Mouse (Mus musculus): ENCODE data around the gene Map9.
"Not testable (repeated sequence)": the region's sequence is repeated elsewhere in the genome, so short reads cannot be mapped to it uniquely, and the experiment has no call there.

Map9 gene

GRCm38 (mm10) chr3:82357797-82358524, at the start of gene Map9:
TSS of gene Map9 (plus strand) at chr3:82358044.
- peak; percentile 85 for DNase-seq (ENCODE audit: low read depth, low spot score)

GRCm38 (mm10) chr3:82315728-82316127, 42.1 kb upstream of the Map9 start:
- DNase-seq (ENCODE audit: low read depth, low spot score): no peak

- DNase-seq (ENCODE audit: low read depth, low spot score): not testable (repeated sequence)
Measured at GRCm38 (mm10) chr3:82326736-82327135, 31.1 kb upstream of the Map9 start.

GRCm38 (mm10) chr3:82332067-82332466, 25.8 kb upstream of the Map9 start:
- DNase-seq (ENCODE audit: low read depth, low spot score): no peak

- no peak for DNase-seq (ENCODE audit: low read depth, low spot score)
Measured at GRCm38 (mm10) chr3:82332536-82332935, 25.3 kb upstream of the Map9 start.

GRCm38 (mm10) chr3:82333128-82333969, 24.5 kb upstream of the Map9 start:
- DNase-seq (ENCODE audit: low read depth, low spot score): no peak

GRCm38 (mm10) chr3:82340111-82340510, 17.7 kb upstream of the Map9 start:
- no peak for DNase-seq (ENCODE audit: low read depth, low spot score)

GRCm38 (mm10) chr3:82348277-82348860, 9.5 kb upstream of the Map9 start:
- no peak for DNase-seq (ENCODE audit: low read depth, low spot score)

GRCm38 (mm10) chr3:82350321-82350720, 7.5 kb upstream of the Map9 start:
- no peak for DNase-seq (ENCODE audit: low read depth, low spot score)

GRCm38 (mm10) chr3:82357340-82357739, 504 bp upstream of the Map9 start:
- no peak for DNase-seq (ENCODE audit: low read depth, low spot score)

- no peak for DNase-seq (ENCODE audit: low read depth, low spot score)
Measured at GRCm38 (mm10) chr3:82359036-82359435, 1.2 kb downstream of the Map9 start.

- DNase-seq (ENCODE audit: low read depth, low spot score): no peak
Measured at GRCm38 (mm10) chr3:82362452-82362851, 4.6 kb downstream of the Map9 start.

GRCm38 (mm10) chr3:82364505-82364904, 6.7 kb downstream of the Map9 start:
- DNase-seq (ENCODE audit: low read depth, low spot score): no peak

- DNase-seq (ENCODE audit: low read depth, low spot score): no peak
Measured at GRCm38 (mm10) chr3:82364988-82365387, 7.1 kb downstream of the Map9 start.

- DNase-seq (ENCODE audit: low read depth, low spot score): no peak
Measured at GRCm38 (mm10) chr3:82369063-82369860, 11.4 kb downstream of the Map9 start.

GRCm38 (mm10) chr3:82370439-82371011, 12.7 kb downstream of the Map9 start:
- no peak for DNase-seq (ENCODE audit: low read depth, low spot score)

- no peak for DNase-seq (ENCODE audit: low read depth, low spot score)
Measured at GRCm38 (mm10) chr3:82376965-82377364, 19.1 kb downstream of the Map9 start.

GRCm38 (mm10) chr3:82382325-82382724, 24.5 kb downstream of the Map9 start:
- DNase-seq (ENCODE audit: low read depth, low spot score): peak; percentile 16

- DNase-seq (ENCODE audit: low read depth, low spot score): no peak
Measured at GRCm38 (mm10) chr3:82385091-82385490, 27.2 kb downstream of the Map9 start.

GRCm38 (mm10) chr3:82405830-82406229, 48.0 kb downstream of the Map9 start:
- no peak for DNase-seq (ENCODE audit: low read depth, low spot score)

- no peak for DNase-seq (ENCODE audit: low read depth, low spot score)
Measured at GRCm38 (mm10) chr3:82406336-82406735, 48.5 kb downstream of the Map9 start.
